ENCODE assay signal across 10 mouse cellular contexts in the genomic region with DNA sequence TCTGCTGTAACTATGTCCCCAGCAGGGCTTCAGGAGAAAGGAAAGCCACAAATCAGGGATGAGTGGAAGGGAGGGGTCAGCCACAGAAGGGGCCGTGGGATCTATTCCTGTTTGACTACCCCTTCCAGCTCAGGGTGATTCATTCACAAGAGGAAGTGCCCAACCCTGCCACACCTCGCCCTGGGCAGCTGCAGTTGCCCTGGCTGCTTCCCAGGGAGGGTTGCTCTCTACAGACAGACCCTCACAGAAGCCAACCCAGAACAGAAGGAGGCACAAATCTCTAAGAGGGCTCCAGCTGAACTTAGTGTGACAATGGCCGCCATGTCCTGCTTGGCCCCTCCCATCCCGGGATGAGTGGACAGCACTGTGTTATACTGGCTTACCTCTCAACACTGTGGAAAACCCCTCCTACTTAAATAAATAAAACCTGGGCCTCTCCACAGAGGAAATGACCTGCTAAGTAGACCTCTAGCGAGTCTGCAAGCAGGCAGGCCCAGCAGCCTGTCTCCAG. TPM values are rescaled to one million over a fixed set of nuclear protein-coding genes. Genes with fewer than 3 reads are reported as not detected.
A peak's percentile ranks its signal among the peaks of the same experiment; 100 is the strongest.
DNase-seq lines count a peak whose midpoint lies in the region; ATAC-seq and TF ChIP-seq lines count a peak whose summit lies in the region.
"Had no signal": no experiment of that assay in that cellular context is flagged by ENCODE, and none has a peak within 500 bp of the region (broad histone marks: within the 10 kb centered on the region; RNA-seq: fewer than 3 reads in every experiment).

No protein-coding gene starts in this region.

- H3K9ac ChIP-seq in midbrain, embryonic 14.5 days (replicated peaks; ENCODE audit: low read length), result no peak overlapping the region
- H3K9ac ChIP-seq in liver, embryonic 14.5 days (replicated peaks), result no peak overlapping the region

- TF ChIP-seq EP300 in liver, embryonic 14.5 days (IDR thresholded peaks at IDR 0.05; ENCODE audit: low read depth), result no peak

- no peak overlapping the region for H3K4me3 ChIP-seq in midbrain, embryonic 10.5 days
- H3K4me3 ChIP-seq in midbrain, embryonic 14.5 days (replicated peaks; ENCODE audit: low read depth, low read length), result no peak overlapping the region
- H3K4me3 ChIP-seq in liver, embryonic 14.5 days (ENCODE audit: insufficient read depth in 1 of 2, low read depth in 2 of 2, low read length in 2 of 2), result no peak overlapping the region

- peaks cover 31% of the 10 kb centered on the region for H3K4me1 ChIP-seq in midbrain, embryonic 10.5 days
- peaks cover 15% of the 10 kb centered on the region for H3K4me1 ChIP-seq in midbrain, embryonic 14.5 days (ENCODE audit: control insufficient read depth, insufficient read depth, low read length)
- H3K4me1 ChIP-seq in liver, embryonic 14.5 days (replicated peaks; ENCODE audit: control insufficient read depth in 2 of 2, insufficient read depth in 2 of 2, low read length in 1 of 2), result peaks cover 36 to 42% of the 10 kb centered on the region in 2 experiments

- no peak for ATAC-seq in midbrain, embryonic 14.5 days (ENCODE audit: low FRiP score, low TSS enrichment)
- no peak for ATAC-seq in liver, embryonic 14.5 days (ENCODE audit: insufficient read depth)

- no peak overlapping the region for H3K4me2 ChIP-seq in midbrain, embryonic 14.5 days (ENCODE audit: low read length)
- H3K4me2 ChIP-seq in liver, embryonic 14.5 days (ENCODE audit: low read depth), result peak overlapping the region; percentile 54

- H3K27me3 ChIP-seq in midbrain, embryonic 10.5 days (ENCODE audit: low read depth, poor library complexity, severe bottlenecking), result no peaks in the 10 kb centered on the region
- H3K27me3 ChIP-seq in midbrain, embryonic 14.5 days (ENCODE audit: control insufficient read depth, insufficient read depth, low read length), result no peaks in the 10 kb centered on the region
- no peaks in the 10 kb centered on the region for H3K27me3 ChIP-seq in liver, embryonic 14.5 days (ENCODE audit: control insufficient read depth, insufficient read depth, low read length)
- no peaks in the 10 kb centered on the region for H3K27me3 ChIP-seq in splenic B cell, adult 2 months (ENCODE audit: control insufficient read depth, insufficient read depth, low read length, poor library complexity, severe bottlenecking)

- 79% methylated on average over 5 of the region's 5 CpGs for WGBS in midbrain, embryonic 10.5 days
- 75% methylated on average over 5 of the region's 5 CpGs for WGBS in midbrain, embryonic 14.5 days
- 21% methylated on average over 5 of the region's 5 CpGs for WGBS in liver, embryonic 14.5 days (ENCODE audit: insufficient replicate concordance)

- peaks cover 40% of the 10 kb centered on the region for H3K36me3 ChIP-seq in midbrain, embryonic 10.5 days
- H3K36me3 ChIP-seq in midbrain, embryonic 14.5 days (ENCODE audit: control insufficient read depth, insufficient read depth, low read length), result peaks cover 8% of the 10 kb centered on the region; the same call in 1 of the 2 replicates
- H3K36me3 ChIP-seq in liver, embryonic 14.5 days (replicated peaks; ENCODE audit: control insufficient read depth, insufficient read depth, low read depth), result no peaks in the 10 kb centered on the region
- no peaks in the 10 kb centered on the region for H3K36me3 ChIP-seq in splenic B cell, adult 2 months (ENCODE audit: control insufficient read depth, insufficient read depth, low read length, poor library complexity, severe bottlenecking)

- DNase-seq in midbrain, embryonic 10.5 days (ENCODE audit: low spot score), result no peak
- DNase-seq in midbrain, embryonic 14.5 days, result no peak
- peak; percentile 59 for DNase-seq in fibroblast of lung, adult 2 months (ENCODE audit: low read depth)
- DNase-seq in liver, embryonic 14.5 days (ENCODE audit: low read depth in 3 of 3, low spot score in 3 of 3), result no peak
- DNase-seq in splenic B cell, adult 2 months (ENCODE audit: low read depth, low spot score), result peak; percentile 23
- DNase-seq in thymus, postnatal 0 days (ENCODE audit: low spot score), result no peak
- no peak for DNase-seq in cerebellum, adult 9-11 months
- no peak for DNase-seq in adrenal gland, adult 2 months
- DNase-seq: adrenal gland, adult 8-10 months; gastrocnemius, postnatal 14 days had no signal

- TF ChIP-seq CTCF in liver, embryonic 14.5 days (IDR thresholded peaks at IDR 0.05; ENCODE audit: low read depth), result no peak

- H3K27ac ChIP-seq in midbrain, embryonic 10.5 days (replicated peaks), result 0 out of 2 replicates have a peak overlapping the region, but pooled peaks have one; percentile 35
- H3K27ac ChIP-seq in midbrain, embryonic 14.5 days (replicated peaks; ENCODE audit: low read depth, low read length), result no peak overlapping the region
- no peak overlapping the region for H3K27ac ChIP-seq in liver, embryonic 14.5 days

- H3K9me3 ChIP-seq in midbrain, embryonic 10.5 days (replicated peaks), result no peaks in the 10 kb centered on the region
- no peaks in the 10 kb centered on the region for H3K9me3 ChIP-seq in midbrain, embryonic 14.5 days (ENCODE audit: control insufficient read depth, low read length)
- no peaks in the 10 kb centered on the region for H3K9me3 ChIP-seq in liver, embryonic 14.5 days (ENCODE audit: control insufficient read depth, low read length)

RNA-seq across cellular contexts. Expression of gene Stn1, which starts 28.5 kb away (rescaled TPM):
- polyA plus RNA-seq in midbrain, embryonic 10.5 days (2016; fragmentation: Nextera tagmentation; extraction: Ambion mirVana), result 52.5 and 63.4 TPM in 2 replicates
- 25.0 and 30.4 TPM in 2 replicates for polyA plus RNA-seq in midbrain, embryonic 14.5 days (2014; fragmentation: Nextera tagmentation; extraction: Ambion mirVana)
- 5.8 and 6.4 TPM in 2 replicates for polyA plus RNA-seq in liver, embryonic 14.5 days (2012; rRNA removed)
- 8.1 and 9.7 TPM in 2 replicates for polyA plus RNA-seq in liver, embryonic 14.5 days (2014; fragmentation: Nextera tagmentation; extraction: Ambion mirVana)
- 36.0 and 36.9 TPM in 2 replicates for polyA plus RNA-seq in thymus, postnatal 0 days (2015; fragmentation: Nextera tagmentation; extraction: Ambion mirVana)
- total RNA-seq in adrenal gland, adult 2 months (2021), result 10 to 100 TPM in 1 of 2 experiments, 1 to 10 TPM in 1; 8.3 to 11.9 TPM
- polyA plus RNA-seq in adrenal gland, adult 2 months (2012; rRNA removed), result 10.8 TPM in 2 replicates

RNA-seq across cellular contexts. Expression of gene Sh3pxd2a, which starts 44.6 kb away (rescaled TPM):
- 1.7 TPM in 2 replicates for polyA plus RNA-seq in midbrain, embryonic 10.5 days (2016; fragmentation: Nextera tagmentation; extraction: Ambion mirVana)
- polyA plus RNA-seq in midbrain, embryonic 14.5 days (2014; fragmentation: Nextera tagmentation; extraction: Ambion mirVana), result 2.0 and 2.4 TPM in 2 replicates
- 1.2 and 1.6 TPM in 2 replicates for polyA plus RNA-seq in liver, embryonic 14.5 days (2012; rRNA removed)
- polyA plus RNA-seq in liver, embryonic 14.5 days (2014; fragmentation: Nextera tagmentation; extraction: Ambion mirVana), result 0.50 and 0.67 TPM in 2 replicates
- polyA plus RNA-seq in thymus, postnatal 0 days (2015; fragmentation: Nextera tagmentation; extraction: Ambion mirVana), result 2.0 and 2.6 TPM in 2 replicates
- 10 to 100 TPM; 68.2 to 90.0 TPM for total RNA-seq in adrenal gland, adult 2 months (2021)
- 33.1 and 61.0 TPM in 2 replicates for polyA plus RNA-seq in adrenal gland, adult 2 months (2012; rRNA removed)

Comparison
In these comparisons a context has a peak if more than half of its experiments do, and no peak if none do; other contexts are left out.
1. DNase-seq: peak in fibroblast of lung, adult 2 months (single experiment) and splenic B cell, adult 2 months (single experiment); none in midbrain, embryonic 10.5 days (single experiment), midbrain, embryonic 14.5 days (single experiment), liver, embryonic 14.5 days (0 of 3), thymus, postnatal 0 days (single experiment), cerebellum, adult 9-11 months (single experiment) and adrenal gland, adult 2 months (single experiment).